Mouse (Mus musculus) intestine, embryonic 16.5 days (tissue): ENCODE results near the gene Plekhh2. TPM values are rescaled to one million over a fixed set of nuclear protein-coding genes. Genes with fewer than 3 reads are reported as not detected.
"Not testable (repeated sequence)": the region's sequence is repeated elsewhere in the genome, so short reads cannot be mapped to it uniquely, and the experiment has no call there.

Source experiments
- ATAC-seq: fragments of 200-750 bp; cut with Nextera tagmentation; 2 replicates; pipeline ENCODE4 v1.8.0; 2017; ENCODE audit warnings: moderate TSS enrichment, moderate library complexity
- H3K27ac ChIP-seq: fragments of 300-500 bp; sonication (generic); 2 replicates; pipeline ENCODE4 v1.5.1; 2014; ENCODE audit warnings: mild to moderate bottlenecking, low read length
- H3K27me3 ChIP-seq: fragments of 300-500 bp; sonication (generic); replicated peaks from 2 replicates; pipeline ENCODE4 v1.6.1; 2014; ENCODE audit warnings: low read length, control low read depth, mixed read lengths; ENCODE audit not compliant: control insufficient read depth, insufficient read depth
- H3K36me3 ChIP-seq: fragments of 300-500 bp; sonication (generic); 2 replicates; pipeline ENCODE4 v1.6.1; 2014; ENCODE audit warnings: low read length, control low read depth; ENCODE audit not compliant: control insufficient read depth, insufficient read depth
- H3K4me1 ChIP-seq: fragments of 300-500 bp; sonication (generic); 2 replicates; pipeline ENCODE4 v1.6.1; 2014; ENCODE audit warnings: low read length, control low read depth, mixed read lengths; ENCODE audit not compliant: control insufficient read depth, insufficient read depth
- H3K4me2 ChIP-seq: fragments of 300-500 bp; sonication (generic); 2 replicates; pipeline ENCODE4 v1.6.1; 2014; ENCODE audit warnings: low read depth, low read length, control low read depth
- H3K4me3 ChIP-seq: fragments of 300-500 bp; sonication (generic); 2 replicates; pipeline ENCODE4 v1.5.1; 2014; ENCODE audit warnings: mild to moderate bottlenecking, low read length
- H3K9ac ChIP-seq: fragments of 300-500 bp; sonication (generic); 2 replicates; pipeline ENCODE4 v1.6.1; 2014; ENCODE audit warnings: low read depth, low read length
- H3K9me3 ChIP-seq: fragments of 300-500 bp; sonication (generic); 2 replicates; pipeline ENCODE4 v1.6.1; 2016; ENCODE audit warnings: low read length, control low read depth; ENCODE audit not compliant: control insufficient read depth
- WGBS: fragments of 180-500 bp; shearing (Covaris S2); extraction: QIAGEN DNeasy Blood & Tissue Kit; methylation state at CpG from one replicate; pipeline ENCODE4 v1.1.7; 2014; 5-methylcytosine and 5-hydroxymethylcytosine counted together
- polyA plus RNA-seq: library from polyadenylated mRNA; unstranded; fragments of >200 nt; fragmentation: Nextera tagmentation; extraction: Ambion mirVana; gene quantifications from 2 replicates; pipeline ENCODE4 v1.2.1, GENCODE M21; 2015

Plekhh2 gene
- polyA plus RNA-seq, 1 experiment from 2014 or later = 6.1 TPM

DNA sequence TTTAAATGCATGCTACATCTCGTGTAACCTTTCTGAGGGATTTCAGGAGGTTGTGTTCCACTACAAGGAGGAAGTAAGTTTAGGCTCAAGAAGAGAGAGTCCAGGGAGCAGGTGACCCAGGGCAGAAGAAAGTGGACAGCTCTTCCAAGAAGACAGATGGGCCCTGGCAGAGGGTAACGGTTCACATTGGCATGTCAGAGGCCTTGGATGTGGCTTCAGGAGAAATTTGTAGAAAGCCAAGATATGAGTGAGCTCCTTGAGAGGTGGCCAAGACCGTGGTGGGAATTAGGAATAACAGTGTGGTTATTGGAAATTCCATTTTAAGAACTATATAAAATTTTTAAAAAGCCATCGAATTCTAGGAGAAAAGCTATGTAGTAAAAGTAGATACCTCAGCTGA is 22.1 kb downstream of the Plekhh2 start:
- H3K27me3 ChIP-seq = no peaks in the 10 kb centered on the region
- ATAC-seq = no peak
- WGBS = 74% methylated on average over 4 of the region's 4 CpGs
- H3K27ac ChIP-seq = 0 out of 2 replicates have a peak overlapping the region, but pooled peaks have one; percentile 52
- H3K9me3 ChIP-seq = no peaks in the 10 kb centered on the region
- H3K4me1 ChIP-seq = peaks cover 15% of the 10 kb centered on the region
- H3K36me3 ChIP-seq = no peaks in the 10 kb centered on the region
- H3K4me2 ChIP-seq = no peak overlapping the region
- no peak overlapping the region for H3K4me3 ChIP-seq
- H3K9ac ChIP-seq = no peak overlapping the region

DNA sequence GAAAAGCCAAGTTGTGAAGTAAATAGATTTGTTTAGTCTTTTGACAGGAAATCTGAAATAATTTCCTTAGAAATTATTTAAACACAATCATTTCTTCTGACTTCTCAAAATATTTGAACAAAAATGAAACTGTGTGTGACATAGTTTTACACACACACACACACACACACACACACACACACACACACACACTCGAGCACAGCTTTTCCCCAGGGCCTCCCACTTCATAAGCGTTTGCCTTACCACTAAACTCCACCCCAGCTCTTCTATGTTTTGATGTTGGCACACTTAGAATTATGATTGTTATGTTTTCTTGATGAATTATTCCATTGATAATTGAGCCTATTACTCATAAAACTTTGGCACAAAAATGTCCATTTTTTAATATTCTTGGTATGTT is 22.9 kb downstream of the Plekhh2 start:
- WGBS = 67% methylated on average over 2 of the region's 2 CpGs
- ATAC-seq = no peak
- Histone ChIP-seq H3K9me3 (no peaks in the 10 kb centered on the region), H3K9ac (no peak overlapping the region), H3K4me2 (no peak overlapping the region), H3K36me3 (no peaks in the 10 kb centered on the region), H3K27ac (no peak overlapping the region), H3K4me1 (peaks cover 12% of the 10 kb centered on the region), H3K4me3 (no peak overlapping the region), H3K27me3 (no peaks in the 10 kb centered on the region)

DNA sequence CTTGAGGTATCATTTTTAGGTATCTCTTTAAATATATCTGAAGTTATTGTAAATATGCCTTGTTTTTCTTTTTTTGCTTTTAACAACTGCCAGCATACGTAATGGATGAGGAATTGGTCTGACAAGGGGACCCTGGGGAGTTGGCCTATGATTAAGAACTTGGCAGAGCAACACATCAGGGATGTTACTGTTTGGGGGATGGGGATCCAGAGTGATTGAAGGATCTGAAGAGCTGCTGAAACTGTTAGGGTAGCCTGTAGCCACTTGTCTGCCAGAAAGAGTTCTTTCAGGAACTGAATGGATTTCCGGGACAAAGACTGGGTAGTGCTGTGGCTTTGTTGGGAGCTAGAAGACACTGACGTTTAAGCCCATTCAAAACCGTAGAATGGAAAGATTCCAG is 23.5 kb downstream of the Plekhh2 start:
- H3K27ac ChIP-seq = no peak overlapping the region
- H3K4me3 ChIP-seq = no peak overlapping the region
- no peaks in the 10 kb centered on the region for H3K36me3 ChIP-seq
- 81% methylated on average over 4 of the region's 4 CpGs for WGBS
- ATAC-seq = no peak
- H3K4me1 ChIP-seq = peaks cover 12% of the 10 kb centered on the region
- H3K9ac ChIP-seq = no peak overlapping the region
- no peaks in the 10 kb centered on the region for H3K27me3 ChIP-seq
- H3K9me3 ChIP-seq = no peaks in the 10 kb centered on the region
- H3K4me2 ChIP-seq = no peak overlapping the region

DNA sequence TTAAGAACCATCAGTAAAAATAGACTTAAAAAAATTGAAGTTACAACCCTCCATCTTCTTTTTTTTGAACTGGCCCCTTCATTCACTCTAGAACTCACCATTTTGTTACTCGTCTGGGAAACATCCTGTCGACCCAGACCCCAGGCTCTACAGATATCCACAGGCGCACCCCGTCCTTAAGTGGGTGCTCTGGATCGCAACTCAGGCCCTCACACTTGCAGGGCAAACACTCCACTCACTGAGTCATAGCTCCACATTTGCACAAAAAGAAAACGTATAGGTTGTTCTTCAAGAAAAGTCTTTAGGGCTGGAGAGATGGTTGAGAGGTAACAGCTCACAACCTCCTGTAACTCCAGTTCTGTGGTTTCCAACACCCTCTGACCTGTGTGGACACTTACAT is 25.6 kb downstream of the Plekhh2 start:
- H3K27me3 ChIP-seq = no peaks in the 10 kb centered on the region
- no peak overlapping the region for H3K27ac ChIP-seq
- WGBS = 92% methylated on average over 6 of the region's 6 CpGs
- H3K36me3 ChIP-seq = no peaks in the 10 kb centered on the region
- ATAC-seq = no peak
- no peak overlapping the region for H3K4me3 ChIP-seq
- no peaks in the 10 kb centered on the region for H3K9me3 ChIP-seq
- no peak overlapping the region for H3K4me2 ChIP-seq
- H3K9ac ChIP-seq = no peak overlapping the region
- peaks cover 3% of the 10 kb centered on the region for H3K4me1 ChIP-seq

DNA sequence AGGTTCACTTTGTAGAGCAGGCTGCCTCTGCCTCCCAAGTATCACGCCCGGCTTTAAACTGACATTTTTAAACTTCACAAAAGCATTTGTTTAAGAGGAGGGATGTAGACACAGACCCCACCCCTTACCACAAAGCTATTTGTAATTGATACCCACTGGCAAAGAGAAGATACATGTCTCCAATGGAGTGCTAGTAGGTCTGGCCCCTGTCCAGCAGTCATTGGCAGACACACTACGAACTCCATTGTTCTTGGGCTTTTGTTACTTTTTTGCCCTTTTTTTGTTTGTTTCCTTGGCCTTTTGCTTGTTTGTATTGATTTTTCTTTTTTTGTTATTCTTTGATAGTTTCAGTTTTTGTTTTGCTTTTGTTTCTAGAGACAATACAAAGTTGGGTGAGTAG is 26.3 kb downstream of the Plekhh2 start:
- no peak overlapping the region for H3K4me2 ChIP-seq
- no peaks in the 10 kb centered on the region for H3K4me1 ChIP-seq
- no peak overlapping the region for H3K27ac ChIP-seq
- WGBS = 88% methylated on average over 3 of the region's 3 CpGs
- no peak overlapping the region for H3K9ac ChIP-seq
- H3K9me3 ChIP-seq = no peaks in the 10 kb centered on the region
- H3K4me3 ChIP-seq = no peak overlapping the region
- no peaks in the 10 kb centered on the region for H3K27me3 ChIP-seq
- no peak for ATAC-seq
- no peaks in the 10 kb centered on the region for H3K36me3 ChIP-seq

DNA sequence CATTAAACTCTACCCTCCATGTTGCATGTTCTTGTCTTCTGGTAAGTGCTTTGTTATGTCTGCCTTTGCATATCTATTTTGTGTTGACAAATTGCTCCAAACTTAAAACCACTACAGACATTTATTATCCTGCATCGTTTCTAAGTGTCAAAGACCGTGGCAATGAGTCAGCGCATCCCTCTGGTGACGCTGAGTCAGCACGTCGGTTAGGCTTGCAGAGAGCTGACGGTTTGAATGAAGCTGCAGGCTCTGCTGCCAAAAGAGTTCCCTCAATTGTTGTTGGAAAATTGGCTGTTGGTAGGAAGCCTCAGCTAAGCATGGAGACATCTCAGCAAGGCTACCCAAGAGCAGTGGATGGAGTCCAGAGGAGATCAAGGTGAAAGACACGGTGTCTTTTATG is 28.9 kb downstream of the Plekhh2 start:
- no peak for ATAC-seq
- Histone ChIP-seq H3K9ac (no peak overlapping the region), H3K9me3 (no peaks in the 10 kb centered on the region), H3K36me3 (no peaks in the 10 kb centered on the region), H3K4me3 (no peak overlapping the region), H3K27me3 (no peaks in the 10 kb centered on the region), H3K4me2 (no peak overlapping the region), H3K27ac (no peak overlapping the region), H3K4me1 (no peaks in the 10 kb centered on the region)
- 72% methylated on average over 8 of the region's 8 CpGs for WGBS

DNA sequence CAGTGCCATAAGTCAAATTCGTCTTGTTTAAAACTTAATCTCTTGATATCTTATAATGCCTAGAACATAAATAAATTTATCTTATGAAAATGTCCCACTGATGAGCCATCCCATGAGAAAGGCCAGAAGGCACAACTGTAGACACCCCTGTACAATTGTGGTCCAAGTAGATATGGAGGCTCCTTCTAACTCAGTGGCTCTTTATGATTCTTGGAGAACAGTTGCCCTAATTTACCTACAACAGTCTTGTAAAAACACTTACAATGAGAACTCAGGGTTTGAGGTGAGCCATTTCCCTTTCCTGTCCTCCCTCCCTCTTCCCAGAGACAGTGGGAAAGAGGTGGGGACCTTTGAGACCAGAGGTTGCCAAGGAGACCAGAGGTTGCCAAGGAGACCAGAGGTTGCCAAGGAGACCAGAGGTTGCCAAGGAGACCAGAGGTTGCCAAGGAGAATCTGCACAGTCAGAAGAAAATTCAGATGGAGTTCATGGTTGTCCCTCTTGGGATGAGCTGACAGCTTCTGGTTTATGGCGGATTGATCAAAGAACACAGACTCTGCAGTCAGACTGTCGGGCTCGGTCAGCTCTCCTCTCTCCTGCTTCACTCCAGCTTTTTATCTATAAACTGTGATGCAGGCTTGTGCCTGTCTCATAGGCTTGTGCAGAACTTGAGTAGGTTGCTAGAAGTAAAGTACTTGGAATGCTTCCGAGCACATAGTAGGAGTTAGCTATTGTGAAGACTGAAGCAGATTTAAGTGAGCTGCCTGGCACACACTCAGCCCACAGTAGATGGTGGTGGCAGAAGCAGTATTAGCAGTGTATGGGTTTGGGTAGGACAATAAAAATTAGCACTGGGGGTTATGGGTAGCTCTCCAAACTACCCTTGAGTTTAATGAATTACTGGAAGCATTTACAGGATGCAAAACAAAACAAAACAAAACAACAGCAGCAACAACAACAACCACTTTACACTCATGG is 39.5 kb downstream of the Plekhh2 start:
- Histone ChIP-seq H3K4me3 (no peak overlapping the region), H3K27ac (no peak overlapping the region), H3K4me1 (0 out of 2 replicates have a peak, but pooled peaks cover 3% of the 10 kb centered on the region), H3K27me3 (no peaks in the 10 kb centered on the region), H3K4me2 (no peak overlapping the region), H3K9me3 (no peaks in the 10 kb centered on the region), H3K9ac (no peak overlapping the region), H3K36me3 (no peaks in the 10 kb centered on the region)
- ATAC-seq = no peak
- WGBS = 72% methylated on average over 5 of the region's 5 CpGs

DNA sequence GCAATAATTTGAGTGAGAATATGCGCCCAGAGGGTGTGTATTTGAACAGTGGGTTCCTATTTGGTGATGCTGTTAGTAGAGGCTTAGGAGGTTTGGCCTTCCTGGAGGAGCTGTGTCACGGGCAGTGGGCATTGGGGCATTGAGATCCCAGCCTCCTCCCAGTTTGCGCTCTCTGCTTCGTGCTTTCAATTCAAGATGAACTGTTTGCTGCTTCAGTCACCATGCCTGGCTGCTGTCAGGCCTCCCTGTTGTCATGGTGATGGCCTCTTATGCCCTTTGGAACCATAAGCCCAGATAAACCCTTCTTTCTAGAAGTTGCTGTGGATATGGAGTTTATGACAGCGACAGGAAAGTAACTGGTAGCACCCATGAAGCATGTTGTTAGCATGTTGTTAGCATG is 40.5 kb downstream of the Plekhh2 start:
- H3K27me3 ChIP-seq = no peaks in the 10 kb centered on the region
- no peak overlapping the region for H3K9ac ChIP-seq
- H3K9me3 ChIP-seq = no peaks in the 10 kb centered on the region
- H3K4me3 ChIP-seq = no peak overlapping the region
- H3K27ac ChIP-seq = no peak overlapping the region
- H3K36me3 ChIP-seq = no peaks in the 10 kb centered on the region
- peak; percentile 81 for ATAC-seq
- H3K4me1 ChIP-seq = 0 out of 2 replicates have a peak, but pooled peaks cover 3% of the 10 kb centered on the region
- H3K4me2 ChIP-seq = no peak overlapping the region
- 46% methylated on average over 5 of the region's 5 CpGs for WGBS

DNA sequence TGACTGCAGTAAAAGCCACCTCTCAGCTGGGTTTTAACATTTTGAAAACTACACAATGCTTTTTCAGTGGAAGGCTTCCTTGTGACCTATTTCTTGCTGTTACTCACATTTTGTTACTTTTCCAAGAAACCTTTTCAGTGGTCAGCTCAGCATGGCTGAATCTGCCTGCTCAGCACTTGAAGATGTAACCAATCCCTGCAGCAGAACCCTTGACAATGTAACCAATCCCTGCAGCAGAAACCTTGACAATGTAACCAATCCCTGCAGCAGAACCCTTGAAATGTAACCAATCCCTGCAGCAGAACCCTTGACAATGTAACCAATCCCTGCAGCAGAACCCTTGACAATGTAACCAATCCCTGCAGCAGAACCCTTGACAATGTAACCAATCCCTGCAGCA is 52.6 kb downstream of the Plekhh2 start:
- not testable (repeated sequence) for H3K27me3 ChIP-seq, ATAC-seq, H3K9me3 ChIP-seq, H3K9ac ChIP-seq, H3K27ac ChIP-seq, H3K4me3 ChIP-seq, H3K4me1 ChIP-seq, H3K4me2 ChIP-seq, H3K36me3 ChIP-seq
